11 mouse cellular contexts compared by ENCODE assay signal in the genomic region with DNA sequence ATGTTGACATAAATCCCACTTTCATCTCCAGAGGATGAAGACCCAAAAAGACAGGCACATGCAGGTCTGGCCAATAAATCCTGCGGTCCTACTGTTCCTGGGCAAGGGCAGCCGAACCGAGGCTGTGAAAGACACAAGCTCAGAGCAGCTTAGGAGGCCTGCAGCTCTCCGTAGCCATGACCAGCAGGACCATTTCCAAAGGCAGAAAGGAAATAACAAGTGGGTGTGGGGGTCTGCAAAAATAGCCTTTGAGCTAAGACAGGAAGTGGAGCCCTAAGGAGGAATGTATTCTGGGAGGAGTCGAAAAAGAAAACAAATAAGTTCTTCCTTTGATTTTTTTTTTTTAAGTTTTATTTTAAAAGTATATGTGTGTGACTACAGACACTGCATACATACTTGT.
DNase-seq lines count a peak whose midpoint lies in the region; ATAC-seq lines count a peak whose summit lies in the region.
"Had no signal": no experiment of that assay in that cellular context is flagged by ENCODE, and none has a peak within 500 bp of the region (broad histone marks: within the 10 kb centered on the region; RNA-seq: fewer than 3 reads in every experiment).

No protein-coding gene starts in this region.

- no peaks in the 10 kb centered on the region for H3K4me1 ChIP-seq in lung, embryonic 15.5 days
- H3K4me1 ChIP-seq in midbrain, embryonic 10.5 days = no peaks in the 10 kb centered on the region
- H3K4me1 ChIP-seq: midbrain, embryonic 15.5 days; stomach, embryonic 15.5 days had no signal

- peak overlapping the region; percentile 67 for H3K27ac ChIP-seq in lung, embryonic 15.5 days
- H3K27ac ChIP-seq in midbrain, embryonic 10.5 days (replicated peaks) = no peak overlapping the region
- H3K27ac ChIP-seq: midbrain, embryonic 15.5 days; stomach, embryonic 15.5 days had no signal

- DNase-seq in adrenal gland, adult (ENCODE audit: inconsistent age in 2 of 2, low spot score in 1 of 2) = peak; percentile 4 to 43
- no peak for DNase-seq in adrenal gland, postnatal 25 days
- peak; percentile 74 for DNase-seq in heart, adult 8-10 months (ENCODE audit: low spot score)
- peak; percentile 24 for DNase-seq in kidney, adult 18-20 months
- DNase-seq in urinary bladder, postnatal 4 days (ENCODE audit: low spot score in 2 of 2) = no peak
- no peak for DNase-seq in midbrain, embryonic 10.5 days (ENCODE audit: low spot score)
- no peak for DNase-seq in gastrocnemius, postnatal 4 days (ENCODE audit: low spot score in 2 of 2)

- H3K9ac ChIP-seq in lung, embryonic 15.5 days = no peak overlapping the region
- H3K9ac ChIP-seq: midbrain, embryonic 15.5 days; stomach, embryonic 15.5 days had no signal

- H3K4me2 ChIP-seq in lung, embryonic 15.5 days = no peak overlapping the region
- H3K4me2 ChIP-seq: midbrain, embryonic 15.5 days; stomach, embryonic 15.5 days had no signal

- 54% methylated on average over 5 of the region's 5 CpGs for WGBS in lung, embryonic 15.5 days
- 76% methylated on average over 5 of the region's 5 CpGs for WGBS in midbrain, embryonic 10.5 days

- no peaks in the 10 kb centered on the region for H3K27me3 ChIP-seq in lung, embryonic 15.5 days
- no peaks in the 10 kb centered on the region for H3K27me3 ChIP-seq in midbrain, embryonic 10.5 days (ENCODE audit: low read depth, poor library complexity, severe bottlenecking)
- H3K27me3 ChIP-seq: midbrain, embryonic 15.5 days; stomach, embryonic 15.5 days had no signal

- H3K9me3 ChIP-seq in lung, embryonic 15.5 days = no peaks in the 10 kb centered on the region
- no peaks in the 10 kb centered on the region for H3K9me3 ChIP-seq in midbrain, embryonic 10.5 days (replicated peaks)
- H3K9me3 ChIP-seq: midbrain, embryonic 15.5 days; stomach, embryonic 15.5 days had no signal

- H3K4me3 ChIP-seq in lung, embryonic 15.5 days = no peak overlapping the region
- no peak overlapping the region for H3K4me3 ChIP-seq in midbrain, embryonic 10.5 days
- H3K4me3 ChIP-seq: midbrain, embryonic 15.5 days; stomach, embryonic 15.5 days had no signal

- no peak for ATAC-seq in lung, embryonic 15.5 days (ENCODE audit: borderline replicate concordance, extremely low read depth, low FRiP score, low TSS enrichment)
- ATAC-seq: midbrain, embryonic 15.5 days had no signal

- H3K36me3 ChIP-seq in lung, embryonic 15.5 days = no peaks in the 10 kb centered on the region
- no peaks in the 10 kb centered on the region for H3K36me3 ChIP-seq in midbrain, embryonic 10.5 days
- H3K36me3 ChIP-seq: G1E; midbrain, embryonic 15.5 days; stomach, embryonic 15.5 days had no signal

Comparison
In these comparisons a context has a peak if more than half of its experiments do, and no peak if none do; other contexts are left out.
1. DNase-seq: peak in adrenal gland, adult (2 of 2), heart, adult 8-10 months (single experiment) and kidney, adult 18-20 months (single experiment); none in adrenal gland, postnatal 25 days (single experiment), urinary bladder, postnatal 4 days (0 of 2), midbrain, embryonic 10.5 days (single experiment) and gastrocnemius, postnatal 4 days (0 of 2).